Mouse (Mus musculus) spleen, adult 2 months (tissue): ENCODE results near the gene Heatr5a.

Experiments used
- CTCF ChIP-seq: fragments of 200-500 bp; IDR thresholded peaks from 2 replicates; pipeline ENCODE4 v1.5.1; 2011; ENCODE audit warnings: mild to moderate bottlenecking, inconsistent platforms; ENCODE audit not compliant: insufficient read depth, insufficient read length, insufficient replicate concordance; ENCODE audit errors: extremely low read depth
- POLR2A ChIP-seq: fragments of 200-500 bp; IDR thresholded peaks from 2 replicates; pipeline ENCODE4 v1.6.1; 2011; ENCODE audit warnings: low read depth, low read length, inconsistent platforms

- TF ChIP-seq CTCF (no peak), POLR2A (no peak)
Measured at GRCm38 (mm10) chr12:51917191-51917590, 53.9 kb downstream of the Heatr5a start.
